Mouse (Mus musculus) midbrain, embryonic 14.5 days (tissue): Measurements from ENCODE around the gene Ano10. TPM values are rescaled to one million over a fixed set of nuclear protein-coding genes. Genes with fewer than 3 reads are reported as not detected.

Experiments used
- ATAC-seq: fragments of 200-750 bp; cut with Nextera tagmentation; 2 replicates; pipeline ENCODE4 v1.8.0; 2017; ENCODE audit warnings: moderate number of reproducible peaks, moderate library complexity; ENCODE audit not compliant: low FRiP score, low TSS enrichment
- DNase-seq: peaks from one replicate; pipeline ENCODE4 v3.0.0-alpha.2; 2015
- H3K27ac ChIP-seq: fragments of 300-500 bp; sonication (generic); replicated peaks from 2 replicates; pipeline ENCODE4 v1.5.1; 2014; ENCODE audit warnings: mild to moderate bottlenecking, low read depth, low read length, moderate library complexity
- H3K27me3 ChIP-seq: fragments of 300-500 bp; sonication (generic); 2 replicates; pipeline ENCODE4 v1.6.1; 2014; ENCODE audit warnings: low read length, control low read depth, mixed read lengths; ENCODE audit not compliant: control insufficient read depth, insufficient read depth
- H3K36me3 ChIP-seq: fragments of 300-500 bp; sonication (generic); 2 replicates; pipeline ENCODE4 v1.6.1; 2014; ENCODE audit warnings: low read length, control low read depth; ENCODE audit not compliant: control insufficient read depth, insufficient read depth
- H3K4me1 ChIP-seq: fragments of 300-500 bp; sonication (generic); 2 replicates; pipeline ENCODE4 v1.6.1; 2014; ENCODE audit warnings: mild to moderate bottlenecking, antibody characterized with exemption, low read length, control low read depth; ENCODE audit not compliant: control insufficient read depth, insufficient read depth
- H3K4me2 ChIP-seq: fragments of 300-500 bp; sonication (generic); 2 replicates; pipeline ENCODE4 v1.6.1; 2014; ENCODE audit warnings: mild to moderate bottlenecking, low read length, moderate library complexity
- H3K4me3 ChIP-seq: fragments of 300-500 bp; sonication (generic); replicated peaks from 2 replicates; pipeline ENCODE4 v1.5.1; 2014; ENCODE audit warnings: low read depth, low read length
- H3K9ac ChIP-seq: fragments of 300-500 bp; sonication (generic); replicated peaks from 2 replicates; pipeline ENCODE4 v1.6.1; 2014; ENCODE audit warnings: mild to moderate bottlenecking, low read length, moderate library complexity
- H3K9me3 ChIP-seq: fragments of 300-500 bp; sonication (generic); 2 replicates; pipeline ENCODE4 v1.6.1; 2016; ENCODE audit warnings: low read length, control low read depth, mixed read lengths; ENCODE audit not compliant: control insufficient read depth
- WGBS: fragments of 180-500 bp; shearing (Covaris S2); extraction: QIAGEN DNeasy Blood & Tissue Kit; methylation state at CpG from one replicate; pipeline ENCODE4 v1.1.7; 2014; 5-methylcytosine and 5-hydroxymethylcytosine counted together
- polyA plus RNA-seq: library from polyadenylated mRNA; unstranded; fragments of >200 nt; fragmentation: Nextera tagmentation; extraction: Ambion mirVana; gene quantifications from 2 replicates; pipeline ENCODE4 v1.2.1, GENCODE M21; 2014

The Ano10 gene
- polyA plus RNA-seq = 33.1 and 41.2 TPM in 2 replicates

DNA sequence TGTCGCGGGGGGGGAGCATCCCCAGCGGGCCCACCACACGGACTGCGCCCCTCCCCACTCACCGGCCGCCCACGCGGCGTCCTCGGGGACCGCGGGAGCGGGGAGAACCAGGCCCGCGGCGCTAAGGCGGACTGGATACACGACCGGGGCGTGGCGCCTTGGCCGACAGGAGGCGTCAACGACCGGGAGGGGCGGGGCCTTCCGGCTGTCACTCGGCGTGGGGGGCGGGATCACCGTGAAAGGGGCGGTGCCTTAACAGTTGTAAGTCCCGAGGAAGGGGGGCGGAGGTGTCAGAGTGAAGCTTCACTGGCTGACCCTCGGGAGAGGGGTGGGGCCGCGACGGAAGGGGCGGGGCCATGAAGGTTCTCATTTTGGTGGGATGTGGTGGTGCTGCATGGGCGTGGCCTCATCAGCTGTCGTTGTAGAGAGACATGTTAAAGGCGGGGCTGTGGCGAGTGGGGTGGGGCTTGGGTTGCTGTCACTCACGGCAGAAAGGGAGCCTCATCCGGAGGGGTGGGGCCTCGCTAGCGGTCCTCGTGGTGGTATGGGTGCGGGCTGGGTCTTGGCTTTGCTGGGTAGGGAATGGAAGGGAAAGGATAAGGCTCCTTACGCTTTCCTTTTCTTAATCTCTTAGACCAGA is at the start of gene Ano10:
Ano10 (minus strand) TSS at position 182 of the 640 bp plus-strand sequence.
- DNase-seq = peak; percentile 99
- H3K4me3 ChIP-seq = peak within 1 kb of the TSS; percentile 72
- H3K27me3 ChIP-seq = no peaks in the 10 kb centered on the region
- H3K4me2 ChIP-seq = peak within 1 kb of the TSS; percentile 65
- H3K27ac ChIP-seq = peak within 1 kb of the TSS; percentile 86
- no peaks in the 10 kb centered on the region for H3K9me3 ChIP-seq
- ATAC-seq = peak; percentile 98
- peak within 1 kb of the TSS; percentile 77 for H3K9ac ChIP-seq
- H3K36me3 ChIP-seq = no peaks in the 10 kb centered on the region
- peaks cover 6% of the 10 kb centered on the region for H3K4me1 ChIP-seq
- under 1% methylated on average over 51 of the region's 51 CpGs for WGBS

DNA sequence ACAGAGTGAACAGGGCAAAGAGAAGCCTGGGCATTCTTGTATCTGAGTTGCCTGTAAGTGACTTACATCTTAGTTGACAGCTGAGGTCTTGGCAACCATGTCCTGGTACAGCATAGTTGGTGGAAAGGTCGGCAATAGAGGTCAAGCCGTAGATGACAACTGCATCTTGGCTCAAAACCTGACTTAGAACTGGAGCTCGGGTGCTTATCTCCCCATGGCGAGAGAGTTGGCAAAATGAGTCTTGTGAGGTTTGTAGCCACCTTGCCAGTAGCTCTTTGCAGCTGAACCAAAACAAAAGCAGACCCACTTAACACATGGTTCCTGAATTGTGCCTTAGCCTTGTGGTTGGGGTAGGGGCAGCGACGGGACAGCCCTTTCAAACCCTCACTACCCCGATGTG is 49.2 kb upstream of the Ano10 start:
- no peaks in the 10 kb centered on the region for H3K27me3 ChIP-seq
- no peak overlapping the region for H3K4me2 ChIP-seq
- no peak for ATAC-seq
- H3K9ac ChIP-seq = no peak overlapping the region
- H3K4me3 ChIP-seq = no peak overlapping the region
- no peak overlapping the region for H3K27ac ChIP-seq
- H3K4me1 ChIP-seq = no peaks in the 10 kb centered on the region
- DNase-seq = no peak
- 92% methylated on average over 7 of the region's 7 CpGs for WGBS
- no peaks in the 10 kb centered on the region for H3K36me3 ChIP-seq
- H3K9me3 ChIP-seq = no peaks in the 10 kb centered on the region

DNA sequence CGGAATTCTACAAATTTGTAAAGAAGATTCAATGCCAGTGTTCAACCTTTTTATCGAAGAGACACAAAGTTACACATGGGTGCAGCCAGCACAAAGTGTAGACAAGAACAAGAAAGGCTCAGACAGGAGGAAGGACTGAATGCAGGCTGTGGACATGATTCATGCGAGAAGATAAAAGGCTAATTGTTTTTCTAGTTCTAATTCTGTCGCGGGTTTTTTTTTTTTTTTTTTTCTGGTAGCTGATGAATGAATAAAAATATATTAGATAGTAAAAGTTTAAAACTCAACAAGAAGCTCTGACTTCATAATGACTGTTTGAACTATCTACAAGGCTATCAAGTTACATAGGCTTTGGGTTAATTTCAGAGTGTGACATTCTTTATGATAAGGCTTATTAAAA is 45.7 kb upstream of the Ano10 start:
- no peak overlapping the region for H3K4me3 ChIP-seq
- no peak for ATAC-seq
- H3K27me3 ChIP-seq = no peaks in the 10 kb centered on the region
- no peak overlapping the region for H3K4me2 ChIP-seq
- H3K36me3 ChIP-seq = no peaks in the 10 kb centered on the region
- H3K27ac ChIP-seq = no peak overlapping the region
- DNase-seq = no peak
- H3K4me1 ChIP-seq = no peaks in the 10 kb centered on the region
- no peak overlapping the region for H3K9ac ChIP-seq
- no peaks in the 10 kb centered on the region for H3K9me3 ChIP-seq
- WGBS = 56% methylated on average over 5 of the region's 5 CpGs

DNA sequence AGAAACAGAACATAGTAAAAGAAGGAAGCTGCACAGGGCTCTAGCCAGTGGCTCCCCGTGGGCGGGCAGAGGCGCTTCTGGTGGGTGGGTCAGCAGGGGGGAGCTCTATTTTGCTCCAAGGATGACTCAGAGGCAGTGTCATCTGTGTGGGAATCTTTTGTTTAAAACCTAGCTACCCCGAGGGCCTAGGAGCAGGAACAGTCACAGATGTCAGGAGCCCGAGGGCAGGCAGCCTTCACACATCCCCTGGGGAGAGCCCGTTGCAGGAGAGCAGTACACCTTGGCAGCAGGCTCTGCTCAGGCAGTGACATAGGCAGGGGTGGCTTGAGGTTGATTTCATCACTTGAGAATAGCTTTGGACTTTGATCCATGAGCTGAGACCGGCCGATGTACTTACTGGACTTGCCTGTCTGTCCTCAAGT is 43.3 kb upstream of the Ano10 start:
- WGBS = 46% methylated on average over 8 of the region's 8 CpGs
- H3K27me3 ChIP-seq = no peaks in the 10 kb centered on the region
- no peaks in the 10 kb centered on the region for H3K36me3 ChIP-seq
- H3K9me3 ChIP-seq = no peaks in the 10 kb centered on the region
- H3K4me2 ChIP-seq = no peak overlapping the region
- H3K9ac ChIP-seq = no peak overlapping the region
- H3K27ac ChIP-seq = no peak overlapping the region
- no peaks in the 10 kb centered on the region for H3K4me1 ChIP-seq
- DNase-seq = peak; percentile 40
- ATAC-seq = no peak
- H3K4me3 ChIP-seq = no peak overlapping the region

DNA sequence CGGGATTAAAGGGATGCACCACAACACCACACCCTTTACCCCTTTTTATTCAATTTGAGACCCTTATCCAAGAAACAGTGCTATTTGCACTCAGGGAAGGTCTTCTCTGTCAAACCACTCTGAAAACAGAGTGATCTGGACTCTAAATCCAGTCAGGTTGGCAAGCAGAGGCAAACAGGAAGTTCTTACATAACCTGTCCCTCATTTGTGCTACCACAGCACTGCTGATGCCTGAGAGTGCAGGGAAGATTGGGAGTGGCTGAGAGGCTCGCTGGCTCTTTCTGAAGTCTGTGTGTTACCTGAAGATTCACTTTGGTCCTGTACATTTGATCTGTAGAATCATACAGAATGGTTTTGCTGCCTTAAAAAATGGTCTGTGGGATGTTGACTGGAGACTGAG is 42.5 kb upstream of the Ano10 start:
- no peak overlapping the region for H3K27ac ChIP-seq
- H3K9me3 ChIP-seq = no peaks in the 10 kb centered on the region
- WGBS = 78% methylated on average over 2 of the region's 2 CpGs
- no peak for DNase-seq
- H3K4me1 ChIP-seq = no peaks in the 10 kb centered on the region
- ATAC-seq = no peak
- H3K9ac ChIP-seq = no peak overlapping the region
- no peaks in the 10 kb centered on the region for H3K36me3 ChIP-seq
- H3K27me3 ChIP-seq = no peaks in the 10 kb centered on the region
- H3K4me3 ChIP-seq = no peak overlapping the region
- H3K4me2 ChIP-seq = no peak overlapping the region

DNA sequence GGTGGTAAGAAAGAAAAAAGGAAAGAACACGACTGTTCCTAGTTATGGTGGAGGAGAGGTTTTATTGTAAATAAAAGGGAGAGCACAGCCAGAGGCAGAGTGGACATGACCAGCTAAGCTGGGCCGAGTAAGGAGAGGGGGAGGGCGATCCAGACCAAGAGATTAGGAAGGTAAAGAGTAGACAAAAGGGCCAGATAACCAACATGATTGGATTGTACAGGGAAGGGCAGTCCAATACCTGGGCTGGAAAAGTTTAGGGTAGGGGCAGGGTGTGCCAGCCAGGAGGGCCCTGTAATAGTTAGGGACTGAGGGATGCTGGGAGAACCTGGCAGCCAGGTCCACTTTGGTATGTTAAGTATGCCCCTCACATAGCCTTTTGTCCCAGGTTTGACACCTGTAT is 34.0 kb upstream of the Ano10 start:
- Histone ChIP-seq H3K4me2 (no peak overlapping the region), H3K4me3 (no peak overlapping the region), H3K9ac (no peak overlapping the region), H3K9me3 (no peaks in the 10 kb centered on the region), H3K27ac (no peak overlapping the region), H3K27me3 (no peaks in the 10 kb centered on the region), H3K4me1 (no peaks in the 10 kb centered on the region), H3K36me3 (no peaks in the 10 kb centered on the region)
- WGBS = 75% methylated on average over 3 of the region's 3 CpGs
- ATAC-seq (no peak), DNase-seq (no peak)

DNA sequence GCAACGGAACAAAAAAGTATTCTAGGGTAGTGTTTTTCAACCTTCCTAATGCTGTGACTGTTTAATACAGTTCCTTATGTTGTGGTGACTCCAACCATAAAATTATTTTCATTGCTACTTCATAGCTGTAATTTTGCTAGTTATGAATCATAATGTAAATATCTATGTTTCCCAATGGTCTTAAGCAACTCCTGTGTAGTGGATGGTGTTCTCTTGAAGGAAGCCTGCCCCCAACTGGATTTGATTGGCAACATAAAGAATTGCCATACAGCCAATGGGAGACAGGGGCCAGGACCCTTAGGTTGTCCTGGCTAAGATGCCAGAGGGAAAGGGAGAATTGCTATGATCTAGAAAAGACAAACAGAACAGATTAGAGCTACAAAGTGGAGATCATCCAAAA is 31.8 kb upstream of the Ano10 start:
- Histone ChIP-seq H3K4me3 (no peak overlapping the region), H3K9ac (no peak overlapping the region), H3K27ac (no peak overlapping the region), H3K4me1 (no peaks in the 10 kb centered on the region), H3K9me3 (no peaks in the 10 kb centered on the region), H3K36me3 (no peaks in the 10 kb centered on the region), H3K4me2 (no peak overlapping the region), H3K27me3 (no peaks in the 10 kb centered on the region)
- 96% methylated on average over 1 of the region's 1 CpGs for WGBS
- ATAC-seq = no peak
- no peak for DNase-seq

DNA sequence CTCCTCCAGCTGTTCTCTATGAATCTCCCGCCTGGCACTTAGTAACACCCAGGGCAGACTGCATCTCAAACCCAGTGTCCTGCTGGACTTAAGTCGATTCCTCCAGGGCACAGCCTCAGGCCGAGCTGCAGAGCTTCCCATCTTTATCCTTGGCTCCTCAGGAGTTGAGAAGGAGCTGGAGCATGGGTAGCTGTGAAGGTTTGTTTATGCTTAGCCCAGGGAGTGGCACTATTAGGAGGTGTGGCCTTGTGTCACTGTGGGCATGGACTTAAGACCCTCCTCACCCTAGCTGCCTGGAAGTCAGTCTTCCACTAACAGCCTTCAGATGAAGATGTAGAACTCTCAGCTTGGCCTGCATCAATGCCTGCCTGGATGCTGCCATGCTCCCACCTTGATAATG is 28.1 kb upstream of the Ano10 start:
- no peak for ATAC-seq

DNA sequence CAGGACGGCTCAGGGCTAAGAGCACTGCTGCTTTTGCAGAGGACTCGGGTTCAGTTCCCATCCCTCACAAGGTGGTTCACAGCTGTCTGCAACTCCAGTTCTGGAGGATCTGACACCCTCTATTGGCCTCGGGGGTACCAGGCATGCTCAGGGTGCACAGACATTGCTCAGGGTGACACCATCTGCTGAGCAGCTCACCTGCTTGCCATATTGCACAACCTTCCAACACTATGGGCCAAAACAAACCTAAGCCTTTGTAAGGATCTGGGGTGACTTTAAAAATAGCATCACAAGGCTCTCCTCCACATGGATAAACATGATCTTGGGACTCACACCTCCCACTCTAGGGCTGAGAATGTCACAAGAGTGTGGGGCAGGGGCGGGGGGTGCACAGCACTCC is 26.4 kb upstream of the Ano10 start:
- 92% methylated on average over 4 of the region's 4 CpGs for WGBS
- Histone ChIP-seq H3K27ac (no peak overlapping the region), H3K27me3 (no peaks in the 10 kb centered on the region), H3K4me1 (no peaks in the 10 kb centered on the region), H3K36me3 (no peaks in the 10 kb centered on the region), H3K9me3 (no peaks in the 10 kb centered on the region), H3K9ac (no peak overlapping the region), H3K4me2 (no peak overlapping the region), H3K4me3 (no peak overlapping the region)
- DNase-seq = no peak
- ATAC-seq = no peak

More for the DNA sequence above, 28.1 kb upstream of the Ano10 start:
- Histone ChIP-seq H3K9ac (no peak overlapping the region), H3K27ac (no peak overlapping the region), H3K4me1 (no peaks in the 10 kb centered on the region), H3K4me2 (no peak overlapping the region), H3K4me3 (no peak overlapping the region), H3K36me3 (no peaks in the 10 kb centered on the region), H3K9me3 (no peaks in the 10 kb centered on the region), H3K27me3 (no peaks in the 10 kb centered on the region)
- 69% methylated on average over 3 of the region's 3 CpGs for WGBS
- DNase-seq = no peak
